Mouse (Mus musculus) forebrain, embryonic 14.5 days (tissue): ENCODE results near the gene Gpa33. TPM values are rescaled to one million over a fixed set of nuclear protein-coding genes. Genes with fewer than 3 reads are reported as not detected.
"Not testable (repeated sequence)": the region's sequence is repeated elsewhere in the genome, so short reads cannot be mapped to it uniquely, and the experiment has no call there.

ENCODE experiments used
- ATAC-seq: fragments of 200-750 bp; cut with Nextera tagmentation; 2 replicates; pipeline ENCODE4 v1.8.0; 2017; ENCODE audit warnings: mild to moderate bottlenecking, moderate library complexity
- DNase-seq: peaks from one replicate; pipeline ENCODE4 v3.0.0-alpha.2; 2015; ENCODE audit warnings: low spot score
- H3K27ac ChIP-seq: fragments of 300-500 bp; sonication (generic); 2 replicates; pipeline ENCODE4 v1.5.1; 2014; ENCODE audit warnings: low read depth, mild to moderate bottlenecking, control low read depth, low read length, moderate library complexity
- H3K27me3 ChIP-seq: fragments of 300-500 bp; sonication (generic); replicated peaks from 2 replicates; pipeline ENCODE4 v1.6.1; 2014; ENCODE audit warnings: low read length, control low read depth, mixed read lengths; ENCODE audit not compliant: control insufficient read depth, insufficient read depth
- H3K36me3 ChIP-seq: fragments of 300-500 bp; sonication (generic); 2 replicates; pipeline ENCODE4 v1.6.1; 2014; ENCODE audit warnings: low read length, control low read depth; ENCODE audit not compliant: control insufficient read depth, insufficient read depth
- H3K4me1 ChIP-seq: fragments of 300-500 bp; sonication (generic); 2 replicates; pipeline ENCODE4 v1.6.1; 2014; ENCODE audit warnings: antibody characterized with exemption, low read length, control low read depth; ENCODE audit not compliant: control insufficient read depth, insufficient read depth
- H3K4me2 ChIP-seq: fragments of 300-500 bp; sonication (generic); 2 replicates; pipeline ENCODE4 v1.6.1; 2014; ENCODE audit warnings: mild to moderate bottlenecking, control low read depth, low read length
- H3K4me3 ChIP-seq: fragments of 300-500 bp; sonication (generic); 2 replicates; pipeline ENCODE4 v1.5.1; 2014; ENCODE audit warnings: low read depth, low read length, control low read depth
- H3K9ac ChIP-seq: fragments of 300-500 bp; sonication (generic); 2 replicates; pipeline ENCODE4 v1.6.1; 2014; ENCODE audit warnings: mild to moderate bottlenecking, low read length, control low read depth, moderate library complexity
- H3K9me3 ChIP-seq: fragments of 300-500 bp; sonication (generic); replicated peaks from 2 replicates; pipeline ENCODE4 v1.6.1; 2016; ENCODE audit warnings: low read length, control low read depth, mixed read lengths; ENCODE audit not compliant: control insufficient read depth
- WGBS: fragments of 180-500 bp; shearing (Covaris S2); extraction: QIAGEN DNeasy Blood & Tissue Kit; methylation state at CpG from one replicate; pipeline ENCODE4 v1.1.7; 2014; 5-methylcytosine and 5-hydroxymethylcytosine counted together
- polyA plus RNA-seq: library from polyadenylated mRNA; unstranded; fragments of >200 nt; fragmentation: Nextera tagmentation; extraction: Ambion mirVana; gene quantifications from 2 replicates; pipeline ENCODE4 v1.2.1, GENCODE M21; 2014

Gpa33 gene
- polyA plus RNA-seq, 1 experiment from 2014 or later, result not detected

DNA sequence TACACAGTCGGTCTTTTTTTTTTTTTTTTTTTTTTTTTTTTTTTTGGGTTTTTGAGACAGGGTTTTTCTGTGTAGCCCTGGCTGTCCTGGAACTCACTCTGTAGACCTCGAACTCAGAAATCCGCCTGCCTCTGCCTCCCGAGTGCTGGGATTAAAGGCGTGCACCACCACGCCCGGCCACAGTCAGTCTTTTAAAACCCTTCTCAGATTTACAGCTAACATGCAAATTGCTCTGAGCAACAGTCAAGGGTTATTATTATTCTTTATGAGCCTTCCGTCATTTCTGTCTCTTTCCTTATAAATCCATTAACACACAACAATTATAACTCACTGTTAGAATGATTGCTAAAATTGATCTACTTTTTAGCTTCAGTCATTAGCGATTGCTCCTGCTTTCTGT is 11.8 kb downstream of the Gpa33 start:
- not testable (repeated sequence) for H3K4me1 ChIP-seq, H3K9ac ChIP-seq, H3K4me2 ChIP-seq, H3K4me3 ChIP-seq, H3K27ac ChIP-seq, ATAC-seq, H3K36me3 ChIP-seq, DNase-seq, H3K27me3 ChIP-seq, H3K9me3 ChIP-seq
- WGBS, result 92% methylated on average over 9 of the region's 9 CpGs

DNA sequence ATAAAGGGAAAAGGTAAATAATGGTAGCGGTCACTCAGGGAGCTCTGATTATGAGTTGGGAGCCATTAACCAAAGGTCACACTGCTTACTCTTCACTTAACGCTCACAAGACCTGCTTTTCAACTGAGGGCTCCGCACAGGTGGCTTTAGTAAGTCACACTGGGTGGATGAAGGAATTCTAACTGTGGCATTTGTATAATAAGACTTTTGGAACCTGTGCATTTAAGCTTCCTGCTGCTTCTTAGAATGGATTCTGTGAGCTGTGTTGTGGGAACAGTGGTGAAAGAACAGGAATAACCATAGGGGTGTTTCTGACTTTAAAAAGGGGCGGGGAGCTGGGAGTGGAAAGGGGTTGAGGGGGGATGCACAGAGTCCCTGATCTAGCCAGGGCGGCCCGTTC is 12.3 kb downstream of the Gpa33 start:
- Histone ChIP-seq H3K4me3 (no peak overlapping the region), H3K9ac (no peak overlapping the region), H3K27ac (no peak overlapping the region), H3K4me2 (no peak overlapping the region), H3K9me3 (no peaks in the 10 kb centered on the region), H3K4me1 (no peaks in the 10 kb centered on the region), H3K36me3 (no peaks in the 10 kb centered on the region), H3K27me3 (no peaks in the 10 kb centered on the region)
- WGBS, result 73% methylated on average over 6 of the region's 6 CpGs
- no peak for ATAC-seq
- DNase-seq, result no peak

DNA sequence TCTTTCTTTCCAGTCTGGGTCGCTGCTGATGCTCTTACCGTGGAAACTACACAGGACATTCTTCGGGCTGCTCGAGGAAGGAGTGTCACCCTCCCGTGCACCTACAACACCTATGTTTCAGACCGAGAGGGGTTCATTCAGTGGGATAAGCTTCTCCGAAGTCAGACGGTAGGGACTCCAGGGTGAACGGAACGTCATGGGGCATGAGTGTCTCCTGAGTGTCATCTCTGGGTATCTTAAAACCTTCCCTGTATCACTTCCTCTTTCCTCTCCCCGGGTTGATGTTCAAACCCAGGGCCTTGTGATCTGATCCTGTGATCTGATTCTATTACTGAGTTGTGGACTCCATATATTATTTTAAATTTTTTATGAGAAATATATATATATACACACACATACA is 16.6 kb downstream of the Gpa33 start:
- Histone ChIP-seq H3K27me3 (no peaks in the 10 kb centered on the region), H3K4me3 (no peak overlapping the region), H3K4me1 (no peaks in the 10 kb centered on the region), H3K4me2 (no peak overlapping the region), H3K9me3 (no peaks in the 10 kb centered on the region), H3K9ac (no peak overlapping the region), H3K27ac (no peak overlapping the region), H3K36me3 (no peaks in the 10 kb centered on the region)
- 88% methylated on average over 11 of the region's 11 CpGs for WGBS
- DNase-seq (no peak), ATAC-seq (no peak)

DNA sequence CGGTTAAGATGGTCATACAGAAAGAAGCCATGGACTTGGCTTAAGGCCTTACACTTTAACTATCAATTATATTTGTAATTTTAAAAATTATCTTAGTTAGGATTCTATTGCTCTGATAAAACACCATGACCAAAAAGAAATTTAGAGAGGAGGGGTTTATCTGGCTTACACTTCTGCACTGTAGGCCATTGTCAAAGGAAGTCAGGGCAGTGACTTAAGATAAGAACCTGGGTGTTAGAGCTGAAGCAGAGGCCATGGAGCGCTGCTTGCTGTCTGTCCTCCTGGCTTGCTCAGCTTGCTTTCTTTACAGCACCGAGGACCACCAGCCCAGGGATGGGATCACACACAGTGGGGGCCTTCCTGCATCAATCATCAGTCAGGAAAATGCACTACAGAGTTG is 17.6 kb downstream of the Gpa33 start:
- WGBS, result 79% methylated on average over 3 of the region's 3 CpGs
- Histone ChIP-seq H3K36me3 (no peaks in the 10 kb centered on the region), H3K4me1 (no peaks in the 10 kb centered on the region), H3K9me3 (no peaks in the 10 kb centered on the region), H3K27me3 (no peaks in the 10 kb centered on the region), H3K4me3 (no peak overlapping the region), H3K9ac (no peak overlapping the region), H3K4me2 (no peak overlapping the region), H3K27ac (no peak overlapping the region)
- ATAC-seq (no peak), DNase-seq (no peak)

DNA sequence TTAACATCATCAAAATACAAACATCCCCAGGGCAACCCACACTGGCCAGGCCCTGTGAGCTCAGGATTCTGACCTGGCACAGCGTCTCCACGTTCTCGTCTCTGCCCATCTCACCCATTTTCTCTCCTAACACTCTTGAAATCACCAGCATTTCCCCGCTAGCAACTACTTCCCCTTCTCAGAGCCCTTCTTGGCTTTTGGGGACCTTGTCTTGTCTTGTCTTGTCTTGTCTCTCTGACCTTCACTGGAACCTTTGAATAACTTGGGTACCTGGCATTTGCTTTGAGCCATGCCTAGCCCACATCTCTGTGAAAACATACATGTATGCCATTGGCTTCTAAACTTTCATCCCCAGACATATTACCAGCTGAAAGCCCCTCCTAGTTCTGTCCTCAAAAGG is 19.4 kb downstream of the Gpa33 start:
- Histone ChIP-seq H3K27ac (no peak overlapping the region), H3K27me3 (0 out of 2 replicates have a peak, but pooled peaks cover under 1% of the 10 kb centered on the region), H3K9ac (no peak overlapping the region), H3K9me3 (no peaks in the 10 kb centered on the region), H3K4me2 (no peak overlapping the region), H3K4me3 (no peak overlapping the region), H3K36me3 (no peaks in the 10 kb centered on the region), H3K4me1 (no peaks in the 10 kb centered on the region)
- WGBS, result 91% methylated on average over 4 of the region's 4 CpGs
- ATAC-seq (no peak), DNase-seq (no peak)

DNA sequence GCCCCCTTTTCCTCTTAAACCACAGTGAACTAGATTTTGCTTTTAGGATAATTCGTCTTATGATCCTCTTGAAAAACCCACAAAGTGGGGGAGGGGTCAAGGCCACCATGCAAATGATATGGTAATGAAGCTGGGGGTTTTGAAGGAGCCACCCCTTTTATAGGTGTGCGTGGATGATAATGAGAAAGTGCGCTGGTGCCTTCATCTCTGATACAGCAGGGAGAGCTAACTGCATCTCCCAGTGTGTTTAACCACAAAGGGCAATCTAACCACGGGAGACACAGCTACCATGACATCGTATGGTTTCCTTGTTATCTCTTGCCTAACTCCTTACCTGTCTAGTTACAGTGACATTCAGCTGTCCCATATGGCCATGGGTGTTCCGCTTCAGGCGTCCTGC is 20.0 kb downstream of the Gpa33 start:
- Histone ChIP-seq H3K9me3 (no peaks in the 10 kb centered on the region), H3K36me3 (no peaks in the 10 kb centered on the region), H3K4me2 (no peak overlapping the region), H3K4me3 (no peak overlapping the region), H3K9ac (no peak overlapping the region), H3K27me3 (0 out of 2 replicates have a peak, but pooled peaks cover 7% of the 10 kb centered on the region), H3K27ac (no peak overlapping the region), H3K4me1 (no peaks in the 10 kb centered on the region)
- DNase-seq (no peak), ATAC-seq (no peak)
- 82% methylated on average over 7 of the region's 7 CpGs for WGBS

DNA sequence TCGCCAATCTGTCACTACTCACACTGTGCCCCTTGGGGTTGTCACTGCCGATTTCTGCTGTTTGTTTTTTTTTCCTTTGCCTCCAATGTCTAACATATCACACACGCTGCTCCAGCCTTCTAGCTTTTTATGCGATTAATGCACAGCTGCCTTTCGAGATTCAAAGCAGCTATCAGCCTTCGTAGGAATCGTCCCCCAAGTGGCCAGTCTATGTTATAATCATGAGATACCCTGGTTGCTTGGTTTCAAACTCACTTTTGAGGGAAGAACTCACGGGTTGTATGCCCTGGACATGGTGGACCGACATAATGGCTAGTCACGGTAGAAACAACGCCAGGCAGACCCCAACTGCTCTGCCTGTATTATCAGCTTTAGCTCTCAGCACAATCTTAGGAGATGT is 21.3 kb downstream of the Gpa33 start:
- no peaks in the 10 kb centered on the region for H3K9me3 ChIP-seq
- H3K9ac ChIP-seq, result no peak overlapping the region
- 59% methylated on average over 11 of the region's 11 CpGs for WGBS
- H3K4me1 ChIP-seq, result no peaks in the 10 kb centered on the region
- DNase-seq, result peak; percentile 55
- H3K4me2 ChIP-seq, result no peak overlapping the region
- no peak for ATAC-seq
- H3K27ac ChIP-seq, result no peak overlapping the region
- no peaks in the 10 kb centered on the region for H3K36me3 ChIP-seq
- H3K27me3 ChIP-seq, result 0 out of 2 replicates have a peak, but pooled peaks cover 12% of the 10 kb centered on the region
- H3K4me3 ChIP-seq, result no peak overlapping the region

DNA sequence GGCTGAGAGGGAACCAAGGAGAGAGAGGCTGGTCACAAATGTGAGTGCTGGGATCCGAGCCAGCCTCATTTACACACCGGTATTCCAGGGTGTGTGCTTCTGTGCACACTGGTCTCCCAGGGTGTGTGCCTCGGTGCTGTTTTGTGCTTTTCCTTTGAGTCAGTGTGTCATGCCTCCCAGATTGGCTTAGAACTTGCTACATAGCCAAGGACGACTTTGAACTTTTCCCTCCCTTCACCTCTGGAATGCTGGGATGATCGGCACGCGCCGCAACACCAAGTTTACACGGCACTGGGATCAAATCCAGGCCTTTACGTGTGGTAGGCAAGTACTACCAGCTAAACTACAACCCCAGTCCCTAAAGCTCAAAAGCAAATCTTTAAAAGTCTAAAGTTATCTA is 22.0 kb downstream of the Gpa33 start:
- Histone ChIP-seq H3K4me1 (no peaks in the 10 kb centered on the region), H3K9ac (no peak overlapping the region), H3K27me3 (0 out of 2 replicates have a peak, but pooled peaks cover 12% of the 10 kb centered on the region), H3K36me3 (no peaks in the 10 kb centered on the region), H3K4me2 (no peak overlapping the region), H3K4me3 (no peak overlapping the region), H3K27ac (no peak overlapping the region), H3K9me3 (no peaks in the 10 kb centered on the region)
- no peak for ATAC-seq
- DNase-seq, result no peak
- 88% methylated on average over 10 of the region's 10 CpGs for WGBS

DNA sequence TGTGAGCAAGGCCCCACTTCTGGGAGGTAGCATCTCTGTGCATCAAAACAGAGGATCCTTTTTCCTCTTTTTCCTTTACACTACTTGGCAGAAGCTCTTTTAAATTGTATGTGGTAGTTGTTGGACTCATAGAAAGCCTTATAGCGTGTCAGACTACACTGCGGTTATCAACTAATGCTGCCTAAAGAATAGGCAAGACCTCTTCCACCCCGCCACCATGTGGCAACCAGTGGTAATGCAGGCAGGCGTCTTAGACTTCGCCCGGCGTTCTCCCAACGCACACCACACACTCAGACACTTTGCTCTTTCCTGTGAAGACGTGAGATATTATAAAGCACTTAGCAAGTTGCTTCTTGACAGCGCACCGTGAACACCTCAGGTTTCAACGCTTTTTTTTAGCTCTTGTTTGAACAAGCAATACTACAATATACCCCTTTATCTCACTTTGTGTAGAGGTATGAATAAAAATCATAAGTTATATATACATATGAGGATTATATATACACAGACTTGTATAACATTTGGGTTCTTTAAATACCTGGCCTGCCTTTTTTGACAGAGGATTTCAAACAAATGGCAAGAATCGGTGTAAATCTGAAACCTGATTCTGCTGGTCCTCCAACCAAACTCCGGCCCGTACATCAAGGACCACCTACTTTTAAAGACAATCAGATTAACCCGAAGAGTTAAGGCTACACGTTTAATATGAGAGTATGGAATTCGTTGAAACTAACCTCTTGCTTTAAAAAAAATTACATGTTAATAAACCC is 23.5 kb downstream of the Gpa33 start:
- Histone ChIP-seq H3K4me1 (no peaks in the 10 kb centered on the region), H3K9ac (no peak overlapping the region), H3K27ac (no peak overlapping the region), H3K4me2 (no peak overlapping the region), H3K27me3 (0 out of 2 replicates have a peak, but pooled peaks cover 12% of the 10 kb centered on the region), H3K9me3 (no peaks in the 10 kb centered on the region), H3K36me3 (no peaks in the 10 kb centered on the region), H3K4me3 (no peak overlapping the region)
- DNase-seq, result peak; percentile 94
- WGBS, result 12% methylated on average over 18 of the region's 18 CpGs
- peak; percentile 68 for ATAC-seq
